Mouse (Mus musculus) cortical plate, adult 2 months (tissue): ENCODE results near the gene Best1.

Experiments used
- CTCF ChIP-seq: fragments of 200-500 bp; IDR thresholded peaks from 2 replicates; pipeline ENCODE4 v1.5.1; 2011; ENCODE audit warnings: mild to moderate bottlenecking, control low read depth, low read length; ENCODE audit not compliant: insufficient read depth; ENCODE audit errors: extremely low read depth
- POLR2A ChIP-seq: fragments of 200-500 bp; IDR thresholded peaks from 2 replicates; pipeline ENCODE4 v1.6.1; 2011; ENCODE audit warnings: mild to moderate bottlenecking, low read length, control low read depth; ENCODE audit not compliant: insufficient read depth; ENCODE audit errors: extremely low read depth

GRCm38 (mm10) chr19:9960769-9961168 lies 40.7 kb downstream of the Best1 start:
- TF ChIP-seq CTCF: no peak
- no peak for TF ChIP-seq POLR2A
